Mouse (Mus musculus) forebrain, embryonic 13.5 days (tissue): ENCODE measurements around the gene Cd81. TPM values are rescaled to one million over a fixed set of nuclear protein-coding genes. Genes with fewer than 3 reads are reported as not detected.
A peak's percentile ranks its signal among the peaks of the same experiment; 100 is the strongest.

Experiments used
- ATAC-seq: fragments of 200-750 bp; cut with Nextera tagmentation; 2 replicates; pipeline ENCODE4 v1.8.0; 2017
- H3K27ac ChIP-seq: fragments of 300-500 bp; sonication (generic); 2 replicates; pipeline ENCODE4 v1.5.1; 2015; ENCODE audit warnings: inconsistent platforms, mild to moderate bottlenecking, moderate library complexity
- H3K27me3 ChIP-seq: fragments of 300-500 bp; sonication (generic); 2 replicates; pipeline ENCODE4 v1.6.1; 2015; ENCODE audit warnings: mild to moderate bottlenecking, inconsistent platforms
- H3K36me3 ChIP-seq: fragments of 300-500 bp; sonication (generic); 2 replicates; pipeline ENCODE4 v1.6.1; 2015; ENCODE audit warnings: mild to moderate bottlenecking, inconsistent platforms; ENCODE audit not compliant: poor library complexity, severe bottlenecking
- H3K4me1 ChIP-seq: fragments of 300-500 bp; sonication (generic); 2 replicates; pipeline ENCODE4 v1.6.1; 2015; ENCODE audit warnings: inconsistent platforms
- H3K4me2 ChIP-seq: fragments of 300-500 bp; sonication (generic); 2 replicates; pipeline ENCODE4 v1.6.1; 2015; ENCODE audit warnings: inconsistent platforms, mild to moderate bottlenecking, moderate library complexity
- H3K4me3 ChIP-seq: fragments of 300-500 bp; sonication (generic); 2 replicates; pipeline ENCODE4 v1.5.1; 2015; ENCODE audit warnings: mild to moderate bottlenecking, inconsistent platforms
- H3K9ac ChIP-seq: fragments of 300-500 bp; sonication (generic); 2 replicates; pipeline ENCODE4 v1.6.1; 2015; ENCODE audit warnings: mild to moderate bottlenecking, inconsistent platforms
- H3K9me3 ChIP-seq: fragments of 300-500 bp; sonication (generic); replicated peaks from 2 replicates; pipeline ENCODE4 v1.6.1; 2016; ENCODE audit warnings: inconsistent platforms
- WGBS: fragments of 180-500 bp; shearing (Covaris S2); methylation state at CpG from one replicate; pipeline ENCODE4 v1.1.7; 2015; 5-methylcytosine and 5-hydroxymethylcytosine counted together
- polyA plus RNA-seq: library from polyadenylated mRNA; unstranded; fragments of >200 nt; fragmentation: Nextera tagmentation; extraction: Ambion mirVana; gene quantifications from 2 replicates; pipeline ENCODE4 v1.2.1, GENCODE M21; 2015

The Cd81 gene
- polyA plus RNA-seq, 1 experiment from 2014 or later, result 217 TPM

DNA sequence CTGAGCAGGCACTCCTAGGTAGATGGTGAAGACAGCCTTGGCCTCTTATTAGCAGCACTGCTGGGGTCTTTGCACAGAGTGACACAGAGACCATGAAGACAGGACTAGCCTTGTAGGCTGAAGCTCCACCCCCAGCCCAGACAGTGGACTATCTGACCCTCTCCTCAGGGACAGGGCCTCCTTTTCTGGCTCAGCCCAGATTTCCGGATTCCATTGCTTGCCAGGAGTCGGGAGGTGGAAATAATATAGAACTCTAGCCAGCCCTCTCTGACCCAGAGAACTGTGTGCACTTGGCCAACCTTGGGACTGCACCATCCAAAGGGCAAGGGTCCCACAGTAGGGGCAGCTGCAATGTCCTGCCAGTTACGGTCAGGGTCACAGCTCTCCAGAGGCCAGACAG, 10.4 kb upstream of the Cd81 start:
- Histone ChIP-seq H3K4me2 (no peak overlapping the region), H3K4me3 (no peak overlapping the region), H3K9me3 (0 out of 2 replicates have a peak, but pooled peaks cover 4% of the 10 kb centered on the region), H3K27ac (no peak overlapping the region), H3K36me3 (no peaks in the 10 kb centered on the region; the same call in 1 of the 2 replicates), H3K9ac (no peak overlapping the region), H3K27me3 (no peaks in the 10 kb centered on the region), H3K4me1 (no peaks in the 10 kb centered on the region)
- no peak for ATAC-seq
- WGBS, result 81% methylated on average over 3 of the region's 3 CpGs

DNA sequence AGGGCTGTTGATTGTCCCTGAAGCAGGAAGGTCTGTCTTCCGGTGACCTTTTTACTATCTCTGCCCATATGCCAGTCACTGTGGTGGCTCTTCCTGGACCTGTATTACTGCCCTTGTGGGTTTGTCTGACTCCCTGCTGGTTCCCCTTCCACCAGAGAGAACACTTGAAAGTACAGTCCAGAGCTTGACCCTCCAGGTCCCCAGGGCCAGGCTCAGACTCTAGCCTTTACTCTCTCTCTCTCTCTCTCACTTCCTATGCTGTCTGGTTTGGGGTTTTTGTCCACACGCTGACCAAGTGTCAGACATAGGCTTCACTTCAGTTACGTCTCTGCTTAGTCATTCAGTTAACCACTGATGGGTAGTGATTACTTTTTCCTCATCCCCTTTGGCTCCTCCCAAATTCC, 9.6 kb upstream of the Cd81 start:
- Histone ChIP-seq H3K4me1 (no peaks in the 10 kb centered on the region), H3K4me2 (no peak overlapping the region), H3K4me3 (no peak overlapping the region), H3K9me3 (0 out of 2 replicates have a peak, but pooled peaks cover 4% of the 10 kb centered on the region), H3K36me3 (no peaks in the 10 kb centered on the region; the same call in 1 of the 2 replicates), H3K9ac (no peak overlapping the region), H3K27ac (no peak overlapping the region), H3K27me3 (no peaks in the 10 kb centered on the region)
- ATAC-seq, result no peak
- whole genome bisulfite sequencing, result 92% methylated on average over 3 of the region's 3 CpGs

- H3K9ac ChIP-seq, result no peak overlapping the region
- no peaks in the 10 kb centered on the region for H3K4me1 ChIP-seq
- no peak overlapping the region for H3K4me3 ChIP-seq
- 93% methylated on average over 2 of the region's 2 CpGs for WGBS
- no peaks in the 10 kb centered on the region; the same call in 1 of the 2 replicates for H3K36me3 ChIP-seq
- H3K9me3 ChIP-seq, result 0 out of 2 replicates have a peak, but pooled peaks cover 4% of the 10 kb centered on the region
- no peak overlapping the region for H3K4me2 ChIP-seq
- H3K27me3 ChIP-seq, result no peaks in the 10 kb centered on the region
- no peak for ATAC-seq
- H3K27ac ChIP-seq, result no peak overlapping the region
These were observed 8.3 kb upstream of the Cd81 start for GRCm38 (mm10) chr7:143044049-143044825.

DNA sequence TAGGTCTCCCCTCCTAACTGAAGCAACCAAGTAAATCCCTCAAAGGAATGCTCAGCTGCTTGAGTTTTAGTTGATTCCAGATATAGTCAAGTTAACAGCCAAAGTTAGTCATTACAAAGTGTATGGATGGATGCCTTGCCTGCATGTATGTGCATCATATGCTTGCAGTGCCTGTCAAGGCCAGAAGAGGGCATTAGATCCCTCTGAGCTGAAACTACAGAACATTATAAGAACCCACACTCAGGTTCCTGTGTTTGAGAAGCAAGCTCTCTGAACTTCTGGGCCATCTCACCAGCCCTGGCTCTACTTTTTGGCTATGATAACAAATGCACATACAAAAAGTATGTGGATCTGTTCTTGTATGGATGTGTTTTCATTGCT, 7.7 kb upstream of the Cd81 start:
- Histone ChIP-seq H3K4me2 (no peak overlapping the region), H3K27me3 (no peaks in the 10 kb centered on the region), H3K9ac (no peak overlapping the region), H3K36me3 (no peaks in the 10 kb centered on the region; the same call in 1 of the 2 replicates), H3K4me3 (no peak overlapping the region), H3K9me3 (0 out of 2 replicates have a peak, but pooled peaks cover 4% of the 10 kb centered on the region), H3K4me1 (no peaks in the 10 kb centered on the region), H3K27ac (no peak overlapping the region)
- ATAC-seq, result no peak

- no peak overlapping the region for H3K4me3 ChIP-seq
- WGBS, result 80% methylated on average over 7 of the region's 7 CpGs
- no peak overlapping the region for H3K27ac ChIP-seq
- no peaks in the 10 kb centered on the region for H3K27me3 ChIP-seq
- H3K9me3 ChIP-seq, result 0 out of 2 replicates have a peak, but pooled peaks cover 4% of the 10 kb centered on the region
- H3K36me3 ChIP-seq, result no peaks in the 10 kb centered on the region; the same call in 1 of the 2 replicates
- H3K4me2 ChIP-seq, result no peak overlapping the region
- ATAC-seq, result no peak
- H3K4me1 ChIP-seq, result no peaks in the 10 kb centered on the region
- no peak overlapping the region for H3K9ac ChIP-seq
These were observed 6.2 kb upstream of the Cd81 start for GRCm38 (mm10) chr7:143046358-143046757.

DNA sequence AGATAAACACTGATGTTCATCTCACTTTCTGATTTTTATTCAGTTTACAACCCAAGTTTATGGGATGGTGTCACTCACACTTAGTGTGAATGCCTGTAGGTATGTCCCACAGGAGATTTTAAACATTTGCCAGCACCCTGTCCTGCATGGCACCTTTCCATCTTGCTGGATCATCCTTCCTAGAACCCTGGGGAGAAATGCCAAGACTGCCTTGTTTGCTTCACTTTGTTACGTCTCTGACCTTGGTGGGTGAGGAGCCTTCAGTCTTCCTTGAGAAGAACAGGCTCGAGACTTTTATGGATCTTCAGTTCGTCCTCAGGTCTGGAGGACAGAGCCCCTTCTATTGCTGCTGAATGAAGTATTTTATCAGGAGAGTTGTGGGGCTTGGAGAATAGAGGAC, 3.2 kb upstream of the Cd81 start:
- 85% methylated on average over 3 of the region's 3 CpGs for WGBS

DNA sequence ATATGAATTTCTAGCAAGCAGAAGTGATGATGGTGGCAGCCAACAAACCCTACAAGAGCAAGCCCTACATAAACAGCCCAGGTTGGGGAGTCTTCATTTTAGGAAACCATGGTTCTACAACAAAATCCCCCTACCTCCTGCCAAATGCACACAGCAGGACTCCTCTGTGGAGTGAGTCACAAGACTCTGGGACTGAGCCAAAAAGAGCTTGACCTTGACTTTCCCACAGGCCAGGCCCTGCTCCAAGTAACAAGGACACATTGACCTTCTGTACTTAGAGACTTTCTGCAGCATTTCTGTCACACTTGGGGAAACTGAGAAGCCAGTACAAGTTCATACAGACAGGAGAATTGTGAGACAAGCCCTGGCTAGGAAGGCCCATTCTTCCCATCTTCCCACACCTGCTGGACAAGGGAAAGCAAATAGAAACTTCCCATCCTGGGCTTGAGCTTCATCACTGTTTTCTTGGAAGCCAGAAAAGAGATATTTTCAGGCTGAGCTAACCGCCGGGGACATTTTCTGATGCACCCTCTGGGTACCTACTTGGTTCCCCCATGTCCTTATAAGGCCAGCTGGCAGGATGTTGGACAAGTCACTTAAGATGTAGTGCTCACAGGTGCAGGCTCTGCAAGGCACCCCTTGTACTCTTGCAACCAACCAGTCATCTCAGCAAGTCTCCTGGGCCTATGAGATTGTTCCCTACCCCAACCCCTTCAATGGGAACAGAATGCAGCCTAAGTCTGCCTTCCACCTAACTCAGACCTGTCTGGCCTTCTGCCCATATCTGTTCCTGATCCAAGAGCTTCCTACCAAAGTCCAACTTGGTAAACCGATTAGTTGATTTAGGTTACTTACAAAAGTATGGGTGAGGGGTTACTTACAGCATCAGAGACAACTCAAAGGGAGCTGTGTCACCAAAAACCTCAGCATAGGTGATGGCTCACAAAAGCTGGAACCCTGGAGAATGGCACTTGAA, 2.4 kb upstream of the Cd81 start:
- H3K9ac ChIP-seq, result no peak overlapping the region
- 95% methylated on average over 3 of the region's 3 CpGs for WGBS
- no peaks in the 10 kb centered on the region for H3K36me3 ChIP-seq
- H3K27me3 ChIP-seq, result no peaks in the 10 kb centered on the region
- H3K4me2 ChIP-seq, result no peak overlapping the region
- H3K4me1 ChIP-seq, result peaks cover 22% of the 10 kb centered on the region
- ATAC-seq, result no peak
- no peak overlapping the region for H3K4me3 ChIP-seq
- no peak overlapping the region for H3K27ac ChIP-seq
- no peaks in the 10 kb centered on the region for H3K9me3 ChIP-seq

More for the DNA sequence above, 3.2 kb upstream of the Cd81 start:
- Histone ChIP-seq H3K9me3 (0 out of 2 replicates have a peak, but pooled peaks cover 4% of the 10 kb centered on the region), H3K9ac (no peak overlapping the region), H3K4me1 (peaks cover 14% of the 10 kb centered on the region), H3K27ac (no peak overlapping the region), H3K36me3 (no peaks in the 10 kb centered on the region), H3K4me3 (no peak overlapping the region), H3K27me3 (no peaks in the 10 kb centered on the region), H3K4me2 (no peak overlapping the region)
- no peak for ATAC-seq

- H3K4me1 ChIP-seq, result peaks cover 33% of the 10 kb centered on the region
- no peaks in the 10 kb centered on the region for H3K27me3 ChIP-seq
- H3K27ac ChIP-seq, result no peak overlapping the region
- H3K36me3 ChIP-seq, result 0 out of 2 replicates have a peak, but pooled peaks cover 3% of the 10 kb centered on the region
- 80% methylated on average over 2 of the region's 2 CpGs for WGBS
- ATAC-seq, result no peak
- no peaks in the 10 kb centered on the region for H3K9me3 ChIP-seq
- no peak overlapping the region for H3K4me2 ChIP-seq
- no peak overlapping the region for H3K9ac ChIP-seq
- H3K4me3 ChIP-seq, result no peak overlapping the region
These were observed 1.2 kb upstream of the Cd81 start for GRCm38 (mm10) chr7:143051316-143051715.

GRCm38 (mm10) chr7:143053008-143053899, 715 bp downstream of the Cd81 start:
- ATAC-seq, result peak; percentile 79

DNA sequence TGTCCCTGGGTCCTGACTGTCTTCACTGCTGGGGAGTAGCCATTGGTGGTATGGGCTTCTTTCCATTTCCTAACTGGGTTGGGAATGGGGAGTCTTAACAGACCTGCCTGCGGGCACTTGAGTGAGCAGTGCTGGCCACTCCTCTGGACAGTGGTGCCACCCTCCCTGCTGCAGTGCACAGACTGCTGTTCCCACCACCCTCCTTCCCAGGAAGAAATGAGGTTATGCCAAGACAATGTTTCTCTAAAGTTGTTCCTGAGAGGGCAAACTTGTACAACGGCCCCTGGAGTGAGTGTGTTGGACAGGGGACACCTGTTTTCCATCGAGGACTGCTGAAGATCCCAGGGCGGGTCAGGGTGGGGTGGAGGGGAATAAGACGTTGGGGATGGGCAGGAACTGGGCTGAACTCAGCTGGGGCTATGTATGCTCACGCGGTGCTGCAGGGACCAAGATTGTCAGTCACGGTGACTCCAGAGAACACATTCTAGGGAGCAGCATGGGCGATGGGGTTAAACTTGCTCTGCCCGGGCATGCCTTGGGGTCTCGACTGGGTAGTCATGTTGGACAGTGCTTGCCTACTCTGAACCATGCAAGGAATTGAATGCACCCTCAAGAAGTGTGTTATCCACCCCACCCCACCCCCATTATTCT, 1.5 kb downstream of the Cd81 start:
- WGBS, result 75% methylated on average over 11 of the region's 11 CpGs
- H3K27ac ChIP-seq, result no peak overlapping the region
- peak; percentile 11; the same call in 1 of the 2 replicates for ATAC-seq

More at GRCm38 (mm10) chr7:143053008-143053899, 715 bp downstream of the Cd81 start:
- WGBS, result 0% methylated on average over 46 of the region's 46 CpGs
- Histone ChIP-seq H3K36me3 (0 out of 2 replicates have a peak, but pooled peaks cover 4% of the 10 kb centered on the region), H3K4me2 (peak overlapping the region; percentile 91), H3K9me3 (no peaks in the 10 kb centered on the region), H3K27me3 (no peaks in the 10 kb centered on the region), H3K9ac (peak overlapping the region; percentile 93), H3K4me3 (peak overlapping the region; percentile 76), H3K4me1 (peaks cover 34% of the 10 kb centered on the region), H3K27ac (peak overlapping the region; percentile 82)

DNA sequence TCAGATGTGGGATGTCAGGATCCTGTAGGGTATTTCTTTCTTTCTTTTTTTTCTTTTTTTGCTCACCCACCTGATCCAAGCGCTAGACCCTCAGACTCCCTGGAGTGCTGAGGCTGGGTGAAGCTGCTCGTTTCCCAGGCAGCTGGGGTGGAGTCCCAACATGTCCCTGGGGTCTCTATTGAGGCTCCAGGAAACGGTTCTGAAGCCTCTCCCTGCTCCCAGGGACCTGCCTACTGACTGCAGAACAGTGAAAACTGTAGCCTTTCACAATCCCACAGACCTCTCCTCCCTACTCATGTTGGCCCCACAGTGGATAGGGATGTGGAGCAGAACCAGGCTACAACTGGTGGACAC, 2.0 kb downstream of the Cd81 start:
- H3K9ac ChIP-seq, result peak overlapping the region; percentile 93
- ATAC-seq, result no peak
- peak overlapping the region; percentile 91 for H3K4me2 ChIP-seq
- H3K4me1 ChIP-seq, result peaks cover 34% of the 10 kb centered on the region
- peak overlapping the region; percentile 76 for H3K4me3 ChIP-seq
- WGBS, result 52% methylated on average over 3 of the region's 3 CpGs
- H3K27me3 ChIP-seq, result no peaks in the 10 kb centered on the region
- H3K36me3 ChIP-seq, result 0 out of 2 replicates have a peak, but pooled peaks cover 4% of the 10 kb centered on the region
- H3K9me3 ChIP-seq, result no peaks in the 10 kb centered on the region
- no peak overlapping the region for H3K27ac ChIP-seq

More for the DNA sequence above, 1.5 kb downstream of the Cd81 start:
- Histone ChIP-seq H3K36me3 (0 out of 2 replicates have a peak, but pooled peaks cover 4% of the 10 kb centered on the region), H3K4me1 (peaks cover 34% of the 10 kb centered on the region), H3K27me3 (no peaks in the 10 kb centered on the region), H3K9me3 (no peaks in the 10 kb centered on the region), H3K9ac (peak overlapping the region; percentile 93), H3K4me3 (peak overlapping the region; percentile 76), H3K4me2 (peak overlapping the region; percentile 91)
